Mouse (Mus musculus) layer of hippocampus, adult 18-20 months (tissue): ENCODE measurements around the gene Zfyve28. TPM values are rescaled to one million over a fixed set of nuclear protein-coding genes. Genes with fewer than 3 reads are reported as not detected.

Experiments
- DNase-seq, 2 experiments: peaks; one replicate each; pipeline ENCODE4 v3.0.0; 2022; ENCODE audit warnings: low spot score in 2 of 2
- total RNA-seq, 2 experiments: library from RNA; stranded (reverse); gene quantifications; 2 replicates each; pipeline ENCODE4 v1.2.3; 2021

Zfyve28 gene
- total RNA-seq, 2 experiments from 2014 or later: 30.8 to 32.0 TPM

DNA sequence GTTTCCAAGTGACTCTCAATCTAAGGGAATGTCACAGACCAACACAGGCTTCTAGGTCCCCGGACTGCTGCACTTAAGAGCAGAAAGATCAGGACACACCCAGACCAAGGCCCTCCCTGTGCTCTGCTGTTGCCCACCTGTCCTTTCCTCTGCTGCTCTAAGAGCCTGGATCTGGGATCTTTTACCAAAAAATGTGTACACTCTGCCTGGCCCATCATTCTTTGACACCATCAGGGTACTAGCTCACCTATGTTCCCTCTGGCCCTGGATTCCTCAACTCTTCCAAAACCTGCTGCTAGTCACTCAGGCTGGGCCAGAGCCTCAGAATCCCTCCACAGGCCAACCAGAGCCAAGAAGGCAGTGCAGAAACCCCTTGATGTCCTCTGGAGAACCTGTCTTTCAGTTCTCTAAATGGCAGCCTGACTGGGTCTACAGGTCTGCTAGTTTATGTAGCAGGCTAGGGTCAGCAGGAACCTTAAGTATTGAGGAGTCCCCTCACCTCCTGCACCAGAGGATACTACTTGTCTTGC lies 103.1 kb downstream of the Zfyve28 start:
- no peak for DNase-seq

DNA sequence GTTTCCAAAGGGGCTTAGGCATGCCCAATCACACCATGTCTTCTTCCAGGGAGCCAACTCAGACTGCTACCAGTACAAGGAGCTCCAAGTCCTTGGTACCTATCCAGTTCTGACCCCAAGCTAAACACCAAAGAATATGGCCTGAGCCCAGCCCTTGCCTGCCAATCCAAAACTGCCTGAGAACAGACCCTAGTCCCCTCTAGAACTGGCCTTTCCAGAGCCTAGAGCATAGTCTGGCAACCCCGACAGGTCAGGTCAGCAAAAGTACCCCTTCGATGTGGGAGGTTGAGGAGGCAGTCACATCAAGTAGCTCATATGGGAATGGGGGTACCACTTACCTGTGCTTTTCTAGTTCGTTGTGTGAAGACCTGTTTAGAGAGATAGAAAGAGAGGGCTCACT lies 104.3 kb downstream of the Zfyve28 start:
- peak in 1 of 2 experiments; percentile 0 for DNase-seq

DNA sequence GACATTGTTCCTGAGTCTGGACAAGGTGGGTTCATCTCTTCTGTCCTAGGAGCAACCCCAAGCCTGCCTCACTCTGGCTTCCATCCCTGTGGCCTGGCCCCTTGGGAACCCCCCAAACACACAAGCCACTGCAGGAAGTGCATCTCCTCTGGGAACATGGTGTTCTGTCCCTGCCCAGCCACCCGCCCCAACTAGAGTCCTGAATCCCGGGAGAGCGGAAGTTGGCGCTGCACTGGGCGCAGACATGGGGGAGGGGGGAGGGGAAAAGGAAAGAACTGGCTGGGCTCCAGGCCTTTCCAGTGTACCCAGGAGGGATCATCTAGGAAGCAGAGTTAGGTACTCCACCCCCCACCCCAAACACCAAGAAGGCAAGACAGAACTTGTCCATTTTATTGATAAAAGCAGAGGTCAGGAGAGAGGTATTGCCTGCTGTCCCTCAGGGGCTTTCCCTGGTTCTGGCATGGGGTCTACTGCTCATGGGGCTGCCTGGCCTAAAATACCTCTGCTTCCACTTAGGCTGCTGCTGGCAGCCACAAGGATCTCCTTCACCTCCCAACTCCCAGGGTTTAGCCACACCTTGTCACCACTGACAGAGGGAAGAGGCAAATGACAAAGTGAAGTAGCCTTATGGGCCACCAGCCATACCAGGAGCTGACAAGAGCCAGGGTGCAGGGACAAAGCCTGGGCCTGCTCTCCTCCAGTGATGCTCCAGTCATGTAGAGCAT lies 104.9 kb downstream of the Zfyve28 start:
- peak in 1 of 2 experiments; percentile 0 for DNase-seq

DNA sequence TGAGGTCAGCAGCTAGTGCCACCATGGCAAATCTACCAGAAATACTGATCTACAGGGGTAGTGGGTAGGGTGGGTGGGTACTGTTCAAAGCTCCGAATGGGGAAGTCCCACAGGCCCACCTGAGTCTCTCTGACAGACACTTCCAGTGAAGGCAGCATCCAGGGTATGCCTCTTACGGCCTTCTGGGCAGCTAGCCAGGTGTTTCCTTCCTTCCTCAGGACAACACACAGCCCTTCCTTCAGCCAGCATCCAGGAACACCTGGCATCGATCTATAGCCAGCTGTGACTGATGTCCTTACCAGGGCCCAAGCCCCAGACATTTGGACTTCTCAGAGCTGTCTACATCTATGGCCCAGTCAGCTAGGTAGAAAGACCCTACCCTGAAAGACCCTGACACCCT lies 105.8 kb downstream of the Zfyve28 start:
- no peak for DNase-seq

DNA sequence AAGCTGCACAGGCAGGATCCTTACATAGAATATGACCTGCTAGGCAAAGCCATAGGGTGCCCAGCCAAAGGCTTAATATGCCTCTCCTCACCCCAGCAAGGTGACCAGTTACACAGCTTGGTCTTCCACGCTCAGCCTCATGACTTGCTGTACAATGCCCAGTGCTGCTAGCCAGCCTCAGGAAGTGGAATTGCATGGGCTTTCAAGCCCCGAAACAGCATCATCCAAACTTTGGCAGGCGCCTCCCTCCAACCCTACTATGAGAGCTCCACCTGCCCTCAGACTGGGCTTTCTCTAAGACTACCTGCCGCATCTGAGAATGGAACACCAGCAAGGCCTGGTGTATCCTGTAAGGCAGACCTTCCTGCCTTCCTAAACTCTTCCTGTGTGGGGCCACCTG lies 110.4 kb downstream of the Zfyve28 start:
- DNase-seq: no peak

DNA sequence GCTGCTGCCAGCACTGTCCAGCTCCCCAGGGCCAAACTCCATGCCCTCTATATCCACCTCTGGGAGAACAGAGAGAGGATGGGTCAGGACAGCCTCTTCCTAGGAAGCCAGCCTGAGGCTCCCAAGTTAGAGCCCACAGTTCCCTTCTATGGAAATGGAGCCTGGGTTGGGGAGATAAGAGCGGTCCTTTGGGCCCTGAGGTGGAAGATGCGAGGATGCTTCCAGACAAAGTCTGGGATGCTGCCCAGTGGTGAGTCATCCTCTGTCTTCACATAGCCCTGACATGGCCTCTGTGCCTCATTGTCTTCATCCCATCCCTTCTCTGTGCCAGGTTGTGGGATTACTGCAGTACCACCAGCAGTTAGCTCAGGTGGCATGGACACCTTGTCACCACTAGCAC lies 111.2 kb downstream of the Zfyve28 start:
- DNase-seq: peak in 1 of 2 experiments; percentile 10

DNA sequence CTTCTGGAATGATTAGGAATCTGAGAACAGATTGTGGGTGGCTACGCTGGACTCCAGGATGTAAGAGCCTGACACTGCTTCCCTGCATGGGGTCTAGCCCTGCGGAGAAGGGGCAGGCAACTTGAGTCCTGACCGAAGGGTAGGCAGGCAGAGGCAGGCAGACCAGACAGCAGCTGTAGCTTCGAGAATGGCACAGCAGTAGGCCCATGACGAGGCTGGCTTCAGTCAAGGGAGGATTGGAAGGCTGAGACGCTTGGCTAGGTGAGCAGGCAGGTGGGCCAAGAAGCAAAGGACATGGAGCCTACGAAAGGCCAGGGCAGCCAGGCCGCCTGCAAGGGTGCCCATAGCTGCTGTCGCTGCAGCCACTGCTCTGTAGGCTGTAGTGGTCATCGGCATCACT lies 111.6 kb downstream of the Zfyve28 start:
- peak in 1 of 2 experiments; percentile 0 for DNase-seq

DNA sequence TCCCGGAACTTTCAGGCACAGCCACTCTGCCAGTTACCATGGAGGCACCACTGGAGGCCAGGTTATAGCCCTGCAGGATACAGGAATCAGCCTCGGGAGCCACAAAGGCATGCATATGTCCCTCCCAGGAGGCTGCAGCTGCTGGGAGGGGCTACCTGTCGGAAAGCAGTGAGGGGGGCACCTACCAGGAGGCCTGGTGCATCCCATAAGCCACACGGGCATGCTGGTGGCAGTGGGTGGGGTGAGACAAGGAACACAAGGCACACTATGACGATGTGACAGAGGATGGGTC lies 112.9 kb downstream of the Zfyve28 start:
- DNase-seq: peak in 1 of 2 experiments; percentile 3

DNA sequence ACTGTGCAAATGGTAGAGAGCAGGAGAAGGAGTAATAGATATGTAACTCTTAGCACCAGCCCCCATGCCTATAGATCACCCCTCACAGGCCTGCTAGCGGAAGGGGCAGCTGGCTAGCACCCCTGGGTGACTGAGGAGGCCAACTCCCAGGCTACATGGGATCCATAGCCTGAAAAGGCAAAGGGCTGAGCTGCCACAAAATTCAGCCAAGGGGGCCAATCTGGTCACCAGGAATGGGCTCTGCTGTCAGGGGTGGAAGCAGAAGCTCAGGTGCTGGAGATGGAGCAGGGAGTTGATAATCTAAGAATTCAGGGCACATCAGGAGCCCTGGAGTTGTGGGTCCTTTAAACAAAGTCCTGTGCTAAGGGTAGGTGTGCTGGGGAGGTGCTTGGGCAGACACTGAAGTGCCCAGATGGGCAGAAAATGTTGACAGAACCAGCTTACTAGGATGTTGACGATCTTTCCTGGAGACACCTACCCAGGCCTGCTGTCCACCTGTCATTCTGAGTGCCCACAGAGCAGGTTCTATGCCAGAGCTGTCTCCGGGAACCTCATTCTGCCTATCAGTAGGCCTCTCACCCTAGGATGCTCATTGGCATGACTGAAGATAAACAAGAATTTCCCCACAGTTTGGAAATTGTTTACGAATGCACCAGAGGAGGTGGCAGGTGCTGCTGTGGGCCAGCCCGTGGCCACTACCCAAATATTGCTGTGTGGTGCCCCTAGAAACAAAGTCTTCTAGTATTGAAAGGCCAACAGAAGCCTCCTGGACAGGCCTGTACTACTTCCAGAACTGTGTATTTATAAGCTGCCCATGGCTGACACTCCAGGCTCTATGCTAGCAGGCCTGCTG lies 113.5 kb downstream of the Zfyve28 start:
- DNase-seq: peak in 1 of 2 experiments; percentile 2

DNA sequence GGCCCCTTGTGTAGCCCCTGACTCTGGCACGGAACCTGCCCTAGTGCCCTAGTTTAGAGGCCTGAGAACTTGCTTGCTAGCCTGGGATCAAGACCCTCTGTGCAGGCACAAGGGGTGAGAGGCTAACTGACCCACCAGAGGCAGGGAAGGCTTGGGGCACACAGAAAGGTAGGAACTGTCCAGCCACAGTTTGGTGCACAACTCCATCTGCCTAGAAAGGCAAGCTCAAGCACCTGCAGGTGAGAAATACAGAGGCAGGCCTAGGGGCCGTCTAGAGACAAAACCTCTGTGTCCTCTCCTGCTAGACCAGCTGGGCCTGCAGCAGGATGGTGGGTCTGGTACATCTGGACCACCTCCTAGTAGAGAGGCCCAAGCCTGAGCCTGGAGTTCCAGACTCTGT lies 114.2 kb downstream of the Zfyve28 start:
- peak in 1 of 2 experiments; percentile 2 for DNase-seq

DNA sequence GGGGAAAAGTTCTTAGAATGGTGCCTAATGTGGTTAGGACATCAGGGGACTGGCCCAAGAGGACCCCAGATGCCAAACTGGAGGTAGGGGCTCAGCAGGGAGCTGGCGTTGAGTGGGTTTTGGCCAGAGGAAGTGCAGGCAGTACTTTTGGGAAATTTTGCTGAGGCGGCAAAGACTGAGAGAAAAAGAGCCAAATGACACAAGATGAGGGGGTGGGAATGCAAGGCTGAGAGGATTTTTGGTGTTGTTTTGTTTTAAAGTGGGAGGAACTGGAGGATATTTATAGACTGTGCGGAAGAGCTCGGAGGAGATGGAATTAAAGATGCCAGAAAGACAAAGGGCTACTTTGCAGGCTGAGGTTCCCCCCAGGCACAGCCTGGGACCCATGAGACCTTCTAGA lies 117.5 kb downstream of the Zfyve28 start:
- DNase-seq: no peak

DNA sequence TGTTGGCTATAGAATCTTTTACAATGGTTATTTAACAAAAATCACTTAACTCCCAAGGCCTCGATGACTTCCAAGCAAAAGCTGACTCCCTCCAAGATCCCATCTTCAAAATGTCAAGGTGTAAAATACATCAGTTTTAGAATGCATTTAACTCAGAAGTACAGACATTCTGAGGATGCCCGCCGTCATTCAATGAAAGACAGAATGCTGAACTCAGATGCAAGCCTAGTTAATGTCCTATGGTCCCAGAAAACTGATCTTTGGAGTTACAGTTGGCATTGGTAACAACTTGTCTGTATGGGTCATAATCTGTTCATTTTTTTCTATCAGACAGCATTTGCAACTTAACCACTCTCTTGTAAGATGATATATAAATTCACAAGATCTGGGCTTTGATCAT lies 118.3 kb downstream of the Zfyve28 start:
- no peak for DNase-seq

DNA sequence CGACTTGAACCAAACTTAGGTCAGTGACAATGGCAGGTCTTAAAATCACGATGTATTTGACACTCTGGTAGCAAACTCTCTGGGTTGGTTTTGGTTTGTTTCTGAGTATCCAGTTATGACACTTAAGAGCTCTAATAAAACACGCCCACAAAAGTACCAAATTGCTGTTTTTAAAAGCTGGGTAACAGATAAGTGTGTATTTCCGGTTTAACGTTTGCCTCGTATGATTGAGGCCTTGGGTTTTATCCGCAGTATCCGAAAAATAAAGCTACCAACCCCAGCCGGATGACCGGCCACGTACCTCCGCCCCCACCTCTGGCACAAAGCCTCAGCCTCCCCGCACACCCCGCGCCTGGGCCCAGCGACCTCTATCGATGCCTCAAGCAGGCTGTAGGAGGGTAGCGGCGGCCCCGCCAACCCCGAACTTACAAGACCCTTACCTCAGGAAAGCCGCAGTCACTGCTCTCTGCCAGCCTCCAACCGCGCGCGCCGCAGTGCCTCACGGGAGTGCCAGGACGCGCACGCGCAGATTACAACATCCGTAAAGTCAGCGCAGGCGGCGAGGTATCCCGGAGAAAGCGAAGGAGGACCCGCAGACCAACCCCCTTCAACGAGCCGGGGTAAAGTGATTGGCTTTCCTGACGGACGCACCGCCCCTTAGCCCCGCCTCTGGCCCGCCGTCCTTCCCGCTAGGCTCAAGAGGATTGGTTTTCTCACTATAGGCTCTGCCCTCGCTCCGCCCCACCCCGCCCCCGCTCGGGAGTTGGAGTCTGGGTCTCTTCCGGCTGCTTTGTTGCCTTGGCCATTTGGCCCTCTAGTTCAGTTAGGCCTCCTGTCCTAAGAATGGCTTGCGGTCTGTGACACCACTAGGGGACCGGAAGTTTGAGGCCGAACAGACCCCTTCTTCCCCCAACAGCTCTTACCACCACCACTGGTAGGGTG lies 119.0 kb downstream of the Zfyve28 start, which contains the start of the genes Poln and Haus3:
Gene Poln, minus strand, starts transcription at position 499 of the 942 bp plus-strand sequence.
Gene Haus3, minus strand, starts transcription at position 578 of the 942 bp plus-strand sequence.
- peak; percentile 97 to 98 for DNase-seq

DNA sequence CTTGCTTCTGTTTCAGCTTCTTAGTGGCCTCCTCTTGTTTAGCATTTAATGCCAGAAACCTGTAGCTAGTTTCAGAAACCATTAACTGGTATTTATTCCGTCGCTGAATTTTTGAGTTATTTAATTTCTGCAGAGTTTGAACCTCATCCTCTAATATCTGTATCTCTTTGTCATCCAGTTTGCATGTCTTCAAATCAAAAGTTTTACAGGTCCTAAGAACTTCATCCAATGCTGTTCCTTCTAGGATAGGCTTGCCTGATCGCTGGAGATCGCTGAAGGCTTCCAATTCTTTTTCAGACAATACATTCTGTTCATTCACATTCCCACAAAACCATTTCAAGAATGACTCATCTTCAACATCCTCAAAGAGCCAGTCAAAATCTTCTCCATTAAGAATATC lies 120.4 kb downstream of the Zfyve28 start:
- DNase-seq: no peak

DNA sequence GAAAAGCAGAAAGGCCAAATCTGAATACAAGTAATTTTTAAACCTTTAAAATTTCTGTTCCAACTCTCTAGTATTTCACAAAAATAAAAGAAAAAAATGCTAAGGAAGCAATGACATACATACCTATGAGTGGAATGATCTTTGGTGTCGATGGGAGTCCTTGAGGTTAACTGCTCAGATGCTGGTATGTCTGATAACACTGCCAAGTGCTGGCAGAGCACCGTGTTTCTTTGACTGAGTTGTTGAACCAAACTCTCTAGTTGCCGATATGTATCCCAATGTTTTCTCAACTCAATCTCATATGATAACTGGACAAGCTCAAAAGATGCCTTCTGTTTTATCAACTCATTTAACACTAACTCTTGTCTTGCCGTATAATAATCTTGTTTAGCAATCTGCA lies 122.5 kb downstream of the Zfyve28 start:
- no peak for DNase-seq

DNA sequence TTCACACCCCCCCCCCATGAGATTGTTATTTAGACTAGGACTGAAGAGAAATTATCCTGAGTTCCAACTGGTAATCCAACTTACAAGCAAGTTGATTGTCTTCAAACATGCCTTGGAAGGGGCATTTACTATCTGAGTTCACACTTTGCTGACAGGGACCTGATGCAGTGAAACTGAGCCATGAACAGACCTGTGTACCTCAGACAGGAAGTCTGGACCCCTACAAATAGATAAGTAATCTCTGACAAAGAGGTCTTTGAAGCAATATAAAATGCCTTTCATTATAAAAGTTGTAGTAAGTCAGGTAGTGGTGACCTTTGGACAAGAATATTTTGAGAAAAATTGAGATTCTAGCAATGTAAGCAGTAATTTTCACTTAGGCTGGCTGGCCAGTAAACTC lies 139.8 kb downstream of the Zfyve28 start:
- DNase-seq: no peak

DNA sequence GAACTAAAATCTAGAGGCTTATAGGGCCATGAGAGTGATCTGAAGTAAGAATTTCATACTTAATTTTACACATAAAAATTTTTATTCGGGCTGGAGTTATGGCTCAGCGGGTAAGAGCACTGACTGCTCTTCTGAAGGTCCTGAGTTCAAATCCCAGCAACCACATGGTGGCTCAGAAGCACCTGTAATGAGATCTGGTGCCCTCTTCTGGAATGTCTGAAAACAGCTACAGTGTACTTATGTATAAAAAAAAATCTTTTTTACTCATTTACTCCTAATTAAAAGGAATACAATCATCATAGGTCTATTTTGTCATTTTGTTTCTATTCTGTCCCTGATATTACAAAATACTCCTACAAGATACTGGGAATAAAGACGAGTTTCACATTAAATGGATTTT lies 140.7 kb downstream of the Zfyve28 start:
- DNase-seq: peak in 1 of 2 experiments; percentile 15
